Mouse (Mus musculus): ENCODE data around the gene Cdhr4.
"Not testable (repeated sequence)": the region's sequence is repeated elsewhere in the genome, so short reads cannot be mapped to it uniquely, and the experiment has no call there.

Cdhr4 gene

DNA sequence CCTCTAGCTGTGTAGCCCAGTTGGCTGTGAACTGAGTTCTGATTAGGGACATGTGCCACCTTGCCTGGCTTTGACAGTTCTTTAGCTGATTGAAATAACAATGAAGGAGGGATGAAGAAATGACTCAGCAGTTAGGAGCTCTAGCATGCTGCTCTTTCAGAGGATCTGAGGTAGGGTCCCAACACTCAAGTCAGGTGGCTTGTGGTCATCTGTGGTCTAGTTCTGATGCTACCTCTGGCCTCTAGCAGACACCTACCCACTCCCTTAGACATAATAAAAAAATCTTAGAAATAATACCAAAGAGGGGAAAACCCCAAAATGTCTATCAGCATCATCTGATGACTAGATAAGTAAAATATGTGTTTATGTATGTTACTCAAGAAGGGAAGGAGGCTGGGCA is 18.1 kb downstream of the Cdhr4 start:
- DNase-seq (ENCODE audit: low read depth, low spot score) = no peak

DNA sequence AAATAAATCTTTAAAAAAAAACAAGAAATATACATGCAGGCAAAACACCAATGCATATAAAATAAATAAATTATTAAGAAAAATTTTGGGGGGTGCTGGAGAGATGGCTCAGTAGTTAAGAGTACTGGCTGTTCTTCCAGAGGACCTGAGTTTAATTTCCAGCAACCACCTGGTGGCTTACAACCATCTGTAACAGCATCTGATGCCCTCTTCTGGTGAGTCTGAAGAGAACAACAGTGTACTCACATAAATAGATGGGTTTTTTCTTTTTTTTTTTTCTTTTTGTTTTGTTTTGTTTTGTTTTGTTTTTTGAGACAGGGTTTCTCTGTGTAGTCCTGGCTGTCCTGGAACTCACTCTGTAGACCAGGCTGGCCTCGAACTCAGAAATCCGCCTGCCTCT is 21.3 kb downstream of the Cdhr4 start:
- not testable (repeated sequence) for DNase-seq (ENCODE audit: low read depth, low spot score)

DNA sequence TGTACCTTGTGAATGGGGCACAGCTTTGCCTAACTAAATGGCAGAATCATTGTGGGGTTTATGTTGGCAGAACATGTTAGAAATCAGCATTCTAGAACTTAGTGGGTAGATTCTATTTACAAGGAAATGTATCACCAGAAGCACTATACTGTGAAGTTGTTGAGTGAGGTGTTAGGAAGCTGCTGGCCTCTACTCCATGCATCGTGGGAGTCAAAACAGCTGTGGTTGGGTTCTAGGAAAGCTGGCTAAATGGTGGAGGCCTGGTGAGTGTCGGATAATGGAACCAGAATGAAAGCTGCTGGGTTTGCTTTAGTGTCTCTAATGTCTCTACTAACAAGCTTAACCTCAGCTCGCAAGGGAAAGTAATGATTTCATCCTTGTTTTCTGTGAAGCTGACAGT is 24.8 kb downstream of the Cdhr4 start:
- DNase-seq (ENCODE audit: low read depth, low spot score) = peak; percentile 88

DNA sequence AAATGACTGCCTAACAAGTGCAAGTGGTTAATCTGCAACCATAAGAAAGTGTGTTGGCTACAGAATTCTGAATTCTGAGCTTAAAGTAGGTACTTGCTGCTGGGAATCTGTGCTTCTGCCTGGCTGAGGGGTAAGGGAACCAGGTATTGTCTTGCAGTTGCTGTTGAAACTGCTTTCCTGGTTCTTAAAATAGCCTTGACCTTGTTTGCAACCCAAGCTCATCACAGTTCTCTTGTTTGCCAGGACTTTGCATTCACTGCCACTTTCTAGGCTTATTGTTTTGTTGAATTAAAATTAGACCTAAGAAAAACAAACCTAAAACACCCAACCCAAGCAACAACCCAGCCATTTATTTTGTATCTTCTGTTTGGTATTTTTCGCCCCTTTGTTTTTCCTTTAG is 28.4 kb downstream of the Cdhr4 start:
- DNase-seq (ENCODE audit: low read depth, low spot score) = peak; percentile 32

DNA sequence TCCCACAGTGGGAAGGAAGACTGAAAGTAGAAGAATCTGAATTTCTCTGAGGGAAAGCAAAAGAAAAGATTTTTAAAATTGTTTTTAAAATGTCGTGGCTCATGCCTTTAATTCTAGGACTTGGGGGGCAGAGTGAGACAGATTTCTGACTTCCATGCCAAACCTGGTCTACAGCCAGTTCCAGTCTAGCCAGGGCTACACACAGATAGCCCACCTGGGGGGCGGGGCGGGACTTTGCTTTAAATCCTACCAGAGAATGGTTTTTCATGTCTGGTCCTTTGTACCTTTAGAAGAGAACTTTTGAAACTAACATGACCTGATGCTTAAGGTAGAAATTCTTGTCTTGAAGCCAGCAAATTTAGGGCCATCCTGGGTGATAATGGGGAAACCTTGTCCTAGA is 30.9 kb downstream of the Cdhr4 start:
- no peak for DNase-seq (ENCODE audit: low read depth, low spot score)

DNA sequence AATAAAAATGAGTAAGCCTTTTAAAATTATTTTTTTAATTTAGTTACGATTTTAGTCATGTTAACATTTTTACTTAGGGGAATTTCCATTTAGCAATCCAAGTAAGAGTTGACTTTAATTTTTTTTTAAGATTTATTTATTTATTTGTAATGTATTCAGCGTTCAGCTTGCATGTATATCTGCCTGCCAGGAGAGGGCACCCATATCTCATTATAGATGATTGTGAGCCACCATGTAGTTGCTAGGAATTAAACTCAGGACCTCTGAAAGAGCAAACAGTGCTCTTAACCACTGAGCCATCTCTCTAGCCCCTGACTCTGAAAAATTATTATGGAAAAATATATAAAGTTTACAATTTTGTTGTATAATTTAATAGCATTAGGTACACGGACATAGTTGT is 34.3 kb downstream of the Cdhr4 start:
- DNase-seq (ENCODE audit: low read depth, low spot score) = no peak

DNA sequence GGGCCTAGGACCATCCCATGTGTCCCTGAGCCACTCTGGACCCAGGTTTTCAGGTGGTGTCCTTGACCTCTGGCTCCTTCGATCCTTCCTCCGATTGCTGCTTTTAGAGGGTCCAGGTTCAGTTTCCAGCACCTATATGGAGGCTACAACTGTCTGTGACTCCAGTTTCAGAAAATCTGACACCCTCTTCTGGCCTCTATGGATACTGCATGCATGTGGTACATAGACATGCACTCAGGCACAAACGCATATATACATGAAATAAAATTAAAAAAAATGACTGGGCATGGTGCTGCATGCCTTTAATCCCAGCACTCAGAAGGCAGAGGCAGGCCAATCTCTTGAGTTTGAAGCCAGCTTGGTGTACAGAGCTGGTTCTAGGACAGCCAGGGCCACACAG is 35.6 kb downstream of the Cdhr4 start:
- DNase-seq (ENCODE audit: low read depth, low spot score) = no peak

DNA sequence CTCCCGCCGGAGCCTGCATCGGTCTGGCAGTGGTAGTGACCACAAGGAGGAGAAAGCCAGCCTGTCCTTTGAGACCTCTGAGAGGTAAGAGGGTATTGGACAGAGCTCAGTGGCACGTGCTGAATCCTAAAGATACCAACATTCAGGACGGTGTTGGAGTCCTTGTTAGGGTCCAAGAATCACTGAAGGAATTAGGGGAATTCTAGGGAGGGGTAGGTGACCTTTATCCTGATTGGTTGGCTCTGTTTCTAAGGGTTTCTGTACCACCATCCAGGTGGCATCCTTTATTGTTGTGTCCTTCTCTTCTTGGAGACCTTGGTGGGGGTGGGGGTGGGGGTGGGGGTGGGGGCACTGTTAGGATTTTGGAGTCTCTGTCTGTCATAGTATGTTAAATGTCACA is 39.8 kb downstream of the Cdhr4 start:
- no peak for DNase-seq (ENCODE audit: low read depth, low spot score)

DNA sequence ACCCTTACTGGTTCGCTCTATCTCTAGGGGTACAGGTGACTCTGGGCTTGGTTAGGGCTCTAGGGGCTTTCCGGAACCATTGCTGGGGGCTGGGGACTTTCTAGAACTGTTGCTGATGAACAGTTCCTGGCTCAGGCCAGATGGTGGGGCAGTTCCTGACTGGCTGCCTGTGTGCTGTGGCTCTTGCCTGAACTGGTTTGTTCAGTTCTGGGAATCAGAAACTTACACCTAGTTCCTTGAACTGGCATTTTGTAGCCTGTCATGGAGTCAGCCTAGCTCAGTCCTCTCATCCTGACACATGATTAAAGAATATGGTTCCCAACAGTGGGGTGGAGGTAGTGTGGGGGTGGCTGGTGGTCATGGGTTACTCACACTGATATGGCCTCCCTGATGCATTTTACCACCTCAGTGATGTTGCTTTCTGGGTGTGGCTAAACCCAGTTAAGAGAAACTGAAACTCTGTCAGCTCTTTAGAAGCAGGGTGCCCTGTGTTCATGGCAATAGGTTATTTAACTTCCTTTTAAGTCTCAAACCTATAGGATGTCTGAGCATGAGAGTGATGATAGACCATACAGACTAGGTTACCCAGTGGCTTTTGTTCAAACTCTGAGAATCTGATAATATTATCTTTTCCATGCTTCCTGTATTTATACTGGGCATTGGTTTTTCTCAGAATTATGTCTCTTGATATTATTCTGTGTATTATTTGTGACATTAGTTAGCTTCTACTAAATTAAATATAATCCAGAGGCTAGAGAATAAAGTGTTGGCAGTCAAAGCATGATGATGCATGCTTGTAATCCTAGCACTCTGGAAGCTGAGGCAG is 43.2 kb downstream of the Cdhr4 start:
- no peak for DNase-seq (ENCODE audit: low read depth, low spot score)

DNA sequence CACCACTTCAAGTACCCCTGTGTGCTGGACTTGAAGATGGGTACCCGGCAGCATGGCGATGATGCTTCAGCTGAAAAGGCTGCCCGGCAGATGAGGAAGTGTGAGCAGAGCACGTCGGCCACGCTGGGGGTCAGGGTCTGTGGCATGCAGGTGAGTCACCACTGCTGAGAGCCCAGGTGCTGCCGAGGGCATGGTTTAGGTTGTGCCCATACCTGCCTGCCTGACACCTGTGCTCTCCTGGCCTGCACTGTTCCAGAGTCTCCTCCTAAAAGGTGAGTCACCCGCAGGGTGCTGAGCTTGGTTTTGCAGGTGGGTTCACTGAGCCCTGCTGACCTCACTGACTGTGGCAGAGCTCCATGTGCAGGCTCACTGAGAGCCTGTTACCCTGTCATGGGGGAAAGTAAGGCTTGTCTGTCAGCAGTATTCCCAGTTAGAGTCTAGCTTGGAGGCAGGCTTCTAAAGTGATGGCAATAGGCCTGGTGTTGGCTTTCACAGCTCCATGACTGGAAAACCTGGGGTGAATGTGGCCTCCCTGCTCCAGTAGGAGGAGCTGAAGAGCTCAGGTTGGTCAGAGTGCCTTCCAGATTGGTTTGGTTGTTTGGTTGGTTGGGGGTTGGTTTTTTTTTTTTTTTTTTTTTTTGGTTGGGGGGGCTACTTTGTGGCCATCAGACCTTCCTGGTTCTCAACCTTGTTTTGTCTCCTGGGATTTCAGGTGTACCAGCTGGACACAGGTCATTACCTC is 52.6 kb downstream of the Cdhr4 start:
- no peak for DNase-seq (ENCODE audit: low read depth, low spot score)

DNA sequence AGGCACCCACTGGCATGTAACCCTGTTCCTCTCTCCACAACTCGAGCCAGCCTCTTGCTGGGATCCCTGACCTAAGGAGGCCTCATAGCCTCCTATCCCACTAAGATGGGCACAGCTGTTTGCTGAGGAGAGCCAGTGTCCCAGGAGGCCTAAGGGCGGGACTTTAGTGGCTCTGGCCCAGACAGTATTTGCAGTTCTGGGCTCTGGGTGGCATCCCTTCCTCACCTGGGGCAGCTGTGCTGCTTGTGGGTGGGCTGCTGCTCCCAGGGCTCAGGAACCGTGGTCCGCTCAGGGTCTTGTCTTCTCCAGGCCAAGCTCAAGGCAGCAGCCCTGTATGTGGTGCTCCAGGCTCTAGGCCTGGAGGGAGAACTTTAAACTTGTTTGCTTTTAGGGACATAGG is 54.3 kb downstream of the Cdhr4 start:
- no peak for DNase-seq (ENCODE audit: low read depth, low spot score)

DNA sequence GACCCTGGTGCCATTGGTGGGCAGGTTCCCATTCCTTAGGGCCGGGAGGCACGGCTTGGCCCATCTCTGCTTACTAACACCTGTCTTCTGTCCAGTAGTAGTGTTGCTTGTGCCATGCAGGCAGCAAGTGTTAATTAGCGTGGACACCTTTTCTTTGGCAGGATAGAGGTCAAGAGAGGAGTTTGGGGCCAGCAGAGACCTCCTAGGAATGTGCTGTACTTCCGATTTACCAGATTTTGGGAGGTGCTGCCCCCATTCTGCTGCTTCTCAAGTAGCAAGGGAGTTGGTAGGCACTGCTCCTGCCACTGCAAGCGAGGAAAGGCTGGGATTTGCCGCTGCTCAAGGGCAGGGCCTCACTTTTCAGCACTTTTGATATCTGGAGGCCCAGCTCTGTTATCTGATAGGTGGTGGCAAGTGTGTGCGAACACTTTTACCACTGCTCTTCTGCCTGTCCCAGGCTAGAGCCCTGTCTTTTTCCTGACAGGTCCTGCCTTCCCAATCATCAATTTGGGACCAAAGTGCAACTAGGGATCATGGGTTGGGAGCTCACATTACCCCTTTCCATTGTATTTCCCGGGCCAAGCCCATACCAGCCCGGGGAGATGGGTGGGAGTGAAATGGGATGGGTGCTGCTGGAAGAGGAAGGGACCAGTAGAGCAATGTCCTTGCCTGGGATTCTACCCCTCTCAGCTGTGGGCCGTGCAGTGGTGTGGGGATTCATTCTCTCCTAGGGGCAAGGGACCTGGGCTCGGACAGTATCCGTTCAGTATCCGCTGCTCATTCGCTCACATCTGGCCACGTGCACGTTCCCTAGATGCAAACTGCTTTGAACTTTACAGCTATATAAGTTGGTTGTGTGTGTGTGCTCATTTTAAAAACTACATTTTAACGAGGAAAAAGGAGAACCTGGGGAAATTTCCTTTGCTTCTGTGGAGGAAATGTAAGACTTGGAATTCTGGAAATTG is 55.6 kb downstream of the Cdhr4 start:
- no peak for DNase-seq (ENCODE audit: low read depth, low spot score)

DNA sequence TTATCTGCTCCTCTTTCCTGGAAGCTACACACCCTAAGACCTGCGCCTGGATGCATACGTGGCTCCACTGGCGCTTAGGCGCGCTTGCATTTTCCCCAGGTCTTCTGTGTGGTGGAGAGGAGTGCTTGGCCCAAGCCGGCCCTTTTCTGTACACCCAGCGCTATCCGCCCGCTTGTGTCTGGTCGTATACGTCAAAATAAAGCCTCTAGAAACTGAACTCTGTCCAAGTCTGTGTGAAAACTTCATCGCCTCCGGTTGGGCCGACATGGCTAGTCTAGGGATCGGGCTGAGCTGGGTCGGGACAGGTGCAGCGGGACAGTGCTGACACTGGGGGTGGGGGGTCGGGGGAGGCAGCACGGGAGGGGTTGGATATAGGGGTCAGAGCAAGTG is 56.3 kb downstream of the Cdhr4 start:
- DNase-seq (ENCODE audit: low read depth, low spot score) = no peak

DNA sequence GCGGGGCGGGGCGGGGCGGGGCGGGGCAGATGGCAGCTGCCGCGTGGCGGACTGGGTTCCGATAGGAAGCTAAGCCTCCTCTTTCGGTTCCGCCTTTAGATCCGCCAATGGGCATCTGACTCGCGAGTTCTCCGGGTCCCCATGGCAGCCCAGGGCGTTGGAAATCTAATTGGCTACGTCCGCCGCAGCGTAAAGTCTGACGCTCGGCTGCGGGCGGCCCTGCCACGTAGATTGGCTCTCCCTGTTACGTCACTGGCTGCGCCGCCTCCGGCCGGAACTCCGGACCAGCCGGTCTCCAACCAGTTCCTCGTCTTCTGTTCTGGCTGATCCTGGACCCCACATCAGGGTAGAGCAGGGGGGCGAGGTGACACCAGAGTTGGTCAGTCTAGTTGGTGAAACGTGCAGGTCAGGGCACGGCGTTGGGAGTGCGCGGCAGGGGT is 56.7 kb downstream of the Cdhr4 start, which contains the start of gene Gmppb:
Gene Gmppb (plus strand): TSS at position 227 of the 440 bp plus-strand sequence.
- peak; percentile 99 for DNase-seq (ENCODE audit: low read depth, low spot score)

Measured in brain, adult 2 months (tissue).